Mouse (Mus musculus): Measurements from ENCODE around the gene Rasal3.

DNA sequence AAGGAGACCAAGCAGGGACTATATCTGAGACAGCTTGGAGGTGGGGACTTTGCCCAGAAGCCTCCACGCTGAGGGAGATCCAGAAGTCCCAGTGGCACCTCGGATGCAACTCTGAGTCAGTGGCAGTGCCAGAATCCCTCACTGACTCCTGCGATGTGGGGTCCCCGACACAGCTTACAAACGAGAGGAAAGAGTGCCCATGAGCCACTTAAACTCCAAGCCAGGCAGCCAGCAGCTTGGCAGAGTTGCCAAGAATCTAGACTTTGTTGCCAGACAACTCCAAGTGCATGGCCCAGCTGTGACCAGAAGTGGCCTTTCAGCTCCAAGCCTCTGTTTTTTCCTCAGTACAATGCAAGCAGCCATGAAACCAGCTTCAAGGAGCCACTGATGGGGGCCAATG, 19.7 kb downstream of the Rasal3 start:
- TF ChIP-seq CTCF (IDR thresholded peaks at IDR 0.05; ENCODE audit: borderline replicate concordance, insufficient read depth, low read length) (no peak), POLR2A (IDR thresholded peaks at IDR 0.05; ENCODE audit: low read depth, low read length) (no peak)
